Mouse (Mus musculus) erythroblast, embryonic 14.5 days (primary cell): Measurements from ENCODE around the gene Map9.

Experiments used
- GATA1 ChIP-seq: IDR thresholded peaks from 2 replicates; pipeline ENCODE4 v1.6.1; 2012; ENCODE audit warnings: low read length, inconsistent platforms, mixed read lengths
- TAL1 ChIP-seq: IDR thresholded peaks from 3 replicates; pipeline ENCODE4 v1.6.1; 2012; ENCODE audit warnings: low read length, inconsistent platforms, mixed read lengths

DNA sequence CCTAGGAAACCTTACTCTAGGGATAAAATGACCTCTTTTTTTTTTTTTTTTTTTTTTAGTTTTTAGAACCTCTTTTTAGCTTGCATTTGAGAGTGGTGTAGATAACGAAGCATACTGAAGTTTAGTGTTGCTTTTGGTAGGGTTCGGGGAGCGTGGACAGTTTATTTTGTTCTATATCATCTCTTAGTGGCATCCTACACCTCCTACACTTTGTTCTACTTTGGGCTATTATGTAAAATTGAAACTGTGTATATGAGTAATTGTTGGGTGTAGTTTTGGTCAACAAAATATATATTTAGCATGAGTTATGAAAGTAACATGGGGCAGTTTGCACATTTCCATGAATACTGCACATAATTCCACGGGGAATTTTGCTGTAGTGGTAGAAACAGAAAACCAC is 42.1 kb upstream of the Map9 start:
- no peak for TF ChIP-seq GATA1
- TF ChIP-seq TAL1: no peak
